Mouse (Mus musculus): ENCODE measurements around the gene Sh3pxd2a. TPM values are rescaled to one million over a fixed set of nuclear protein-coding genes. Genes with fewer than 3 reads are reported as not detected.

The Sh3pxd2a gene
- total and polyA plus RNA-seq, 3 experiments = 1.3 to 4.6 (median 3.2) TPM

DNA sequence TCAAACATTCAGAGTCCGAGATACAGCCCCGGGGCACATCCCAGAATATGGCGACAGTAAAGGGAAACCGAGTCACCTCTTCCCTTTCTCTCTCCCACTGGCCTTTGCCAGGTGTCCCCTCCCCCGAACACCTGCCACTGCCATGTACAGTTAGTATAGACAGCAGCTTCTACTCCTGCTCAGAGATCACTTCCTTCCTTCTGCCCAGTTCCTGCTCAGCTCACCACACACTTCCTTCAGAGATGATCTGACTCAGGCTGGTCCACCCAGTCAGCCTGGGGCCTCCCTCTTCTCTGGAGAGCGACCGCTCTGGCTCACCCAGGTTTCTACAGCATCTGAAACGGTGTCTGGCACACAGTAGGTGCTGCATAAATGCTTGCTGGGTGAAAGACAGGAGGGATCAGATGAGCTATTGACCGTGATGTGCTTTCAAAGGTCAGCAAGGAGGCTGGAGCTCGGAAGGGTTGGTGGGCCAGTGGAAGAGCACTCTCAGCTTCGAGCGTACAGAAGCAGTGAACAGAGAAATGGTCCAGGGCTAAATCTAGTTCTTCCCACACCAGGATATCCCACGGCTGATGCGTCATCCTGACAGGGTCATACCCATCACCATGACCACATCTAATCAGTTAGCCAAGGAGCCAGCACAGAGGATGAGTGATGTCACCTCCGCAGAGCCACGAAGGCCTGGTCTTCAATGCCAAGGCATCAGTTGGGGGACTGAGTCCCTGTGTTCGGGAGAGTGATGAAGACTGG is 22.5 kb downstream of the Sh3pxd2a start:
- TF ChIP-seq MAFK (IDR thresholded peaks at IDR 0.05; ENCODE audit: insufficient replicate concordance, low read length) (no peak), JUND (conservative IDR thresholded peaks at IDR 0.05; ENCODE audit: low read depth, low read length) (no peak), ZNF384 (IDR thresholded peaks at IDR 0.05; ENCODE audit: low read depth, low read length) (no peak), ELF1 (IDR thresholded peaks at IDR 0.05; ENCODE audit: low read depth, low read length) (peak; percentile 67), ZMIZ1 (IDR thresholded peaks at IDR 0.05; ENCODE audit: low read depth, low read length) (no peak), JUN (IDR thresholded peaks at IDR 0.05; ENCODE audit: insufficient read depth, low read depth, low read length) (no peak), BHLHE40 (IDR thresholded peaks at IDR 0.05; ENCODE audit: low read depth, low read length) (peak; percentile 47; the same call in 1 of the 2 replicates), POLR2AphosphoS2 (IDR thresholded peaks at IDR 0.05; ENCODE audit: low read depth, low read length) (no peak), NRF1 (IDR thresholded peaks at IDR 0.05; ENCODE audit: low read depth, low read length) (peak; percentile 15; the same call in 1 of the 2 replicates), USF1 (IDR thresholded peaks at IDR 0.05; ENCODE audit: low read depth, low read length) (no peak), TCF12 (IDR thresholded peaks at IDR 0.05; ENCODE audit: low read depth, low read length) (peak; percentile 70), USF2 (conservative IDR thresholded peaks at IDR 0.05; ENCODE audit: low read depth, low read length) (no peak), GABPA (IDR thresholded peaks at IDR 0.05; ENCODE audit: insufficient replicate concordance, low read depth, low read length) (no peak), MYC (IDR thresholded peaks at IDR 0.05; ENCODE audit: low read depth, low read length) (no peak), RCOR1 (conservative IDR thresholded peaks at IDR 0.05; ENCODE audit: low read depth, low read length) (no peak), RAD21 (IDR thresholded peaks at IDR 0.05; ENCODE audit: low read depth, low read length) (no peak), KAT2A (IDR thresholded peaks at IDR 0.05; ENCODE audit: insufficient replicate concordance, low read length) (no peak), MAZ (IDR thresholded peaks at IDR 0.05; ENCODE audit: low read depth, low read length) (no peak), SMC3 (IDR thresholded peaks at IDR 0.05; ENCODE audit: low read depth, low read length) (no peak), MEF2A (IDR thresholded peaks at IDR 0.05; ENCODE audit: borderline replicate concordance, low read depth, low read length) (peak; percentile 9; the same call in 1 of the 2 replicates), CHD1 (IDR thresholded peaks at IDR 0.05; ENCODE audit: low read depth, low read length) (no peak), IRF4 (IDR thresholded peaks at IDR 0.05; ENCODE audit: low read depth, low read length) (peak; percentile 71; the same call in 1 of the 2 replicates), NELFE (IDR thresholded peaks at IDR 0.05; ENCODE audit: low read depth, low read length) (0 out of 2 replicates have a peak, but pooled peaks have one; percentile 36), E2F4 (IDR thresholded peaks at IDR 0.05; ENCODE audit: insufficient replicate concordance, low read depth, low read length) (no peak), MAX (IDR thresholded peaks at IDR 0.05; ENCODE audit: low read length) (no peak), EP300 (IDR thresholded peaks at IDR 0.05; ENCODE audit: low read length) (peak; percentile 74), CHD2 (IDR thresholded peaks at IDR 0.05; ENCODE audit: low read length) (no peak), ZKSCAN1 (IDR thresholded peaks at IDR 0.05; ENCODE audit: borderline replicate concordance, low read depth, low read length) (peak; percentile 92)
- dilution Hi-C loops (cut with MboI; ENCODE audit: extremely low pct_ligation_motif_present, extremely low pct_unique_long_range_greater_than_20kb, low sequenced_read_pairs) = no loop called here
- DNase-seq (ENCODE audit: extremely low read depth) = peak; percentile 63
- H3K79me2 ChIP-seq (replicated peaks; ENCODE audit: control insufficient read depth, extremely low read depth, insufficient read depth, poor library complexity, severe bottlenecking) = no peaks in the 10 kb centered on the region
- H3K4me1 ChIP-seq (ENCODE audit: control insufficient read depth in 1 of 2, insufficient read depth in 2 of 2) = peaks cover 43 to 90% of the 10 kb centered on the region in 2 experiments
- peak overlapping the region; percentile 32 for H3K27ac ChIP-seq (ENCODE audit: insufficient read depth, low read depth)
- peak overlapping the region; percentile 16 to 23 (median 19) for H3K4me3 ChIP-seq (replicated peaks in 1 of 3; ENCODE audit: low read depth in 2 of 3, low read length in 2 of 3, poor library complexity in 1 of 3)
- H3K36me3 ChIP-seq (replicated peaks in 1 of 2; ENCODE audit: control insufficient read depth in 1 of 2, insufficient read depth in 1 of 2, low read length in 1 of 2) = peaks cover 0 to 11% of the 10 kb centered on the region in 2 experiments
- peak overlapping the region; percentile 10; the same call in 1 of the 2 replicates for H3K9ac ChIP-seq (ENCODE audit: insufficient read depth, low read depth)
- H3K9me3 ChIP-seq (replicated peaks; ENCODE audit: low read length) = no peaks in the 10 kb centered on the region
- in situ Hi-C loops (cut with MboI; ENCODE audit: low pct_ligation_motif_present, low pct_unique_long_range_greater_than_20kb, low sequenced_read_pairs) = no loop called here
- peak overlapping the region; percentile 60 for H3K4me2 ChIP-seq (ENCODE audit: insufficient read depth, low read depth, poor library complexity, severe bottlenecking)
- H3K27me3 ChIP-seq (replicated peaks) = no peaks in the 10 kb centered on the region

All from CH12.LX (cell line).